Mouse (Mus musculus): Measurements from ENCODE around the gene Icosl.

DNA sequence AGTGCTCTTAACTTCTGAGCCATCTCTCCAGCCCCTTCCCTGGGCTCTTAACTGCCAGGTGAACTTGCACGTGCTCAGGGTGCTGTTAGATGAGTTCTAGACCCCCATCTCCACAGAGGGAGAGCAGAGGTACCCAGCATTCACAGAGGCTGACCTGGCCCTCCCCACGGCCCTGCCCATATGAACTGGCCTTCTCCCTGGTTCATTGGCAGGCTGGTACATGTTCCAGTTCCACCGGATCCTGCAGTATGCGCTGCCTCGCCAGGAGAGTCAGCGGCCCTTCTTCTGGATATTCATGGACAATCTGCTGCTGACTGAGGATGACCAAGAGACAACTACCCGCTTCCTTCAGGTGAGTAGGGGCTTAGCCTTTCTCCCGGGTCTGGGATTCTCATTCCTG is 12.0 kb upstream of the Icosl start:
- TF ChIP-seq POLR2A (IDR thresholded peaks at IDR 0.05; ENCODE audit: insufficient read length, low read depth) (no peak), USF1 (IDR thresholded peaks at IDR 0.05; ENCODE audit: low read depth) (no peak), MYOG (IDR thresholded peaks at IDR 0.05; ENCODE audit: control insufficient read depth in 1 of 3, insufficient read depth in 1 of 3, insufficient read length in 2 of 3, low read depth in 2 of 3) (no peak), TCF12 (IDR thresholded peaks at IDR 0.05; ENCODE audit: insufficient read depth, poor library complexity, severe bottlenecking) (no peak), MYOD1 (IDR thresholded peaks at IDR 0.05; ENCODE audit: control insufficient read depth in 1 of 3, insufficient read length in 2 of 3, low read depth in 2 of 3) (no peak), MAX (IDR thresholded peaks at IDR 0.05; ENCODE audit: low read depth) (no peak), POLR2AphosphoS2 (IDR thresholded peaks at IDR 0.05; ENCODE audit: insufficient read length, low read depth) (no peak), REST (IDR thresholded peaks at IDR 0.05; ENCODE audit: insufficient read depth, insufficient read length) (no peak), CEBPB (IDR thresholded peaks at IDR 0.05; ENCODE audit: insufficient read depth, poor library complexity, severe bottlenecking) (no peak), E2F4 (IDR thresholded peaks at IDR 0.05; ENCODE audit: insufficient read depth) (no peak), SRF (IDR thresholded peaks at IDR 0.05; ENCODE audit: control insufficient read depth, insufficient read length, low read depth) (no peak), TCF3 (IDR thresholded peaks at IDR 0.05; ENCODE audit: insufficient read length, low read depth) (no peak)
